Comparison of ENCODE assay signal across 9 mouse cellular contexts in the genomic region with DNA sequence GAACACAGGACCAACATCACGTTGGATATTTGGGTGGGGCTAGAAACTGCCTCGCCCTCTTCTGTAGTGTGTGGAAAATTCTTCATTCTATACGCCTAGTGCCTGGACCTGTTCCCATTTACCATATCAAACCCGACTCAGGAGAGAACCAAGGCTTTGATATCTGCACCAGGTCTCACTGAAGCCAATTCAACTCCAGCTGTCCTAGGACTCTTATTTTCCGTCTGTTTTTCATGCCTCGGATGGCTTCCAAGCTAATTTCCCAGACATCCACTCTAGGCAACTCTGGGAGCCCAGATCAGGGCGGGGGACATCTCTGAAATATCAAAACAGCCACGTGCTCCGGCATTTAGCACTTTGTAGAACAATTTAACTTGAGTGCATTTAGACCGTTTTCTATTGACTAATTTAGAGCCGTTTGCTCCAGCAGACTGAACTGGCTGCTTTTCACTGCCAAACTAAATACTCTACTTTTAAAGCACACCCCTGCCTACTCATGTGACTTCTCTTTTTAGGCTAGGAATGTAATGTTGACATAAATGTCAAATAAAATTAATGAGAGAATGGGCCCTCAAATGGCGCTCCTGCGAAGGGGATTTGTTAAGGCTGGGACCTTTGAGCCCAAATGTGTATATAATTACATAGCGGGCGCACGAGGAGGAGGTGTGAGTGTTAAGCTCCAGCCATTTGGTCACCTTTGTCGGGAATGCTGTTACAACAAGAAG. TPM values are rescaled to one million over a fixed set of nuclear protein-coding genes. Genes with fewer than 3 reads are reported as not detected.
DNase-seq lines count a peak whose midpoint lies in the region; ATAC-seq and TF ChIP-seq lines count a peak whose summit lies in the region.
"Had no signal": no experiment of that assay in that cellular context is flagged by ENCODE, and none has a peak within 500 bp of the region (broad histone marks: within the 10 kb centered on the region; RNA-seq: fewer than 3 reads in every experiment).

No protein-coding gene starts in this region.

- no peak overlapping the region for H3K4me3 ChIP-seq in heart, embryonic 15.5 days
- H3K4me3 ChIP-seq in limb, embryonic 12.5 days (replicated peaks), result no peak overlapping the region
- H3K4me3 ChIP-seq in stomach, postnatal 0 days (ENCODE audit: low read depth, low read length), result no peak overlapping the region
- H3K4me3 ChIP-seq: liver, embryonic 12.5 days had no signal

- H3K36me3 ChIP-seq in heart, embryonic 15.5 days, result no peaks in the 10 kb centered on the region
- H3K36me3 ChIP-seq in limb, embryonic 12.5 days, result peaks cover 15% of the 10 kb centered on the region
- H3K36me3 ChIP-seq in stomach, postnatal 0 days (ENCODE audit: control insufficient read depth, insufficient read depth, low read length), result no peaks in the 10 kb centered on the region

- no peak for TF ChIP-seq EP300 in stomach, postnatal 0 days (optimal IDR thresholded peaks at IDR 0.05)

- no peaks in the 10 kb centered on the region for H3K27me3 ChIP-seq in heart, embryonic 15.5 days
- no peaks in the 10 kb centered on the region for H3K27me3 ChIP-seq in limb, embryonic 12.5 days
- no peaks in the 10 kb centered on the region for H3K27me3 ChIP-seq in stomach, postnatal 0 days (ENCODE audit: control insufficient read depth, insufficient read depth, low read length)
- H3K27me3 ChIP-seq: liver, embryonic 12.5 days had no signal

- WGBS in heart, embryonic 15.5 days, result 45% methylated on average over 17 of the region's 17 CpGs
- WGBS in limb, embryonic 12.5 days, result 18% methylated on average over 17 of the region's 17 CpGs
- 17% methylated on average over 17 of the region's 17 CpGs for WGBS in stomach, postnatal 0 days

- no peak overlapping the region for H3K9ac ChIP-seq in heart, embryonic 15.5 days
- H3K9ac ChIP-seq in limb, embryonic 12.5 days (replicated peaks), result no peak overlapping the region
- no peak overlapping the region for H3K9ac ChIP-seq in stomach, postnatal 0 days (ENCODE audit: low read length)
- H3K9ac ChIP-seq: liver, embryonic 12.5 days had no signal

- peak overlapping the region; percentile 43 for H3K27ac ChIP-seq in heart, embryonic 15.5 days
- peak overlapping the region; percentile 84 for H3K27ac ChIP-seq in limb, embryonic 12.5 days
- H3K27ac ChIP-seq in stomach, postnatal 0 days (replicated peaks), result peak overlapping the region; percentile 70
- H3K27ac ChIP-seq: liver, embryonic 12.5 days had no signal

- H3K4me2 ChIP-seq in heart, embryonic 15.5 days, result peak overlapping the region; percentile 23; the same call in 1 of the 2 replicates
- H3K4me2 ChIP-seq in limb, embryonic 12.5 days, result peak overlapping the region; percentile 35
- peak overlapping the region; percentile 23 for H3K4me2 ChIP-seq in stomach, postnatal 0 days (replicated peaks; ENCODE audit: low read depth)
- H3K4me2 ChIP-seq: liver, embryonic 12.5 days had no signal

- no peak for TF ChIP-seq CTCF in stomach, postnatal 0 days (IDR thresholded peaks at IDR 0.05; ENCODE audit: low read depth)

- peak; percentile 76 for ATAC-seq in heart, embryonic 15.5 days (replicated peaks; ENCODE audit: insufficient number of reproducible peaks, insufficient read depth, low FRiP score, low read depth)
- no peak for ATAC-seq in limb, embryonic 12.5 days (ENCODE audit: insufficient number of reproducible peaks, insufficient read depth, low FRiP score, low TSS enrichment, low read depth)
- ATAC-seq in stomach, postnatal 0 days (ENCODE audit: low FRiP score, low TSS enrichment), result peak; percentile 67
- ATAC-seq in monocyte, adult 5-6 weeks (replicated peaks; ENCODE audit: insufficient number of reproducible peaks, low FRiP score, low TSS enrichment, poor library complexity, severe bottlenecking), result no peak
- ATAC-seq: liver, embryonic 12.5 days had no signal

- H3K4me1 ChIP-seq in heart, embryonic 15.5 days (replicated peaks), result peaks cover 33% of the 10 kb centered on the region
- H3K4me1 ChIP-seq in limb, embryonic 12.5 days (replicated peaks), result peaks cover 53% of the 10 kb centered on the region
- H3K4me1 ChIP-seq in stomach, postnatal 0 days (replicated peaks; ENCODE audit: control insufficient read depth, insufficient read depth), result 0 out of 2 replicates have a peak, but pooled peaks cover 2% of the 10 kb centered on the region

- H3K9me3 ChIP-seq in heart, embryonic 15.5 days (replicated peaks), result no peaks in the 10 kb centered on the region
- 0 out of 2 replicates have a peak, but pooled peaks cover 8% of the 10 kb centered on the region for H3K9me3 ChIP-seq in limb, embryonic 12.5 days
- no peaks in the 10 kb centered on the region for H3K9me3 ChIP-seq in stomach, postnatal 0 days (ENCODE audit: control insufficient read depth, low read length)

- DNase-seq in urinary bladder, postnatal 14 days (ENCODE audit: low spot score), result peak; percentile 21
- no peak for DNase-seq in urinary bladder, adult 2 months (ENCODE audit: low spot score)
- peak; percentile 35 for DNase-seq in stomach, postnatal 0 days (ENCODE audit: low spot score)
- DNase-seq in right cerebral cortex, postnatal 36 days (ENCODE audit: low spot score in 2 of 2), result no peak
- no peak for DNase-seq in thymus, postnatal 4 days

RNA-seq across cellular contexts. Expression of a gene that starts 33.5 kb away (rescaled TPM):
- 23.4 and 31.7 TPM in 2 replicates for polyA plus RNA-seq in urinary bladder, adult 2 months (2012; rRNA removed)
- polyA plus RNA-seq in heart, embryonic 15.5 days (2015; fragmentation: Nextera tagmentation; extraction: Ambion mirVana), result 57.5 and 64.2 TPM in 2 replicates
- polyA plus RNA-seq in limb, embryonic 12.5 days (2016; fragmentation: Nextera tagmentation; extraction: Ambion mirVana), result 110 and 115 TPM in 2 replicates
- 40.1 and 44.1 TPM in 2 replicates for polyA plus RNA-seq in stomach, postnatal 0 days (2015; fragmentation: Nextera tagmentation; extraction: Ambion mirVana)
- total RNA-seq in monocyte, adult 5-6 weeks (2017), result 96.6 to 128 TPM (median 99.8 TPM) in 3 replicates

Comparison
In these comparisons a context has a peak if more than half of its experiments do, and no peak if none do; other contexts are left out.
1. DNase-seq: peak in urinary bladder, postnatal 14 days (single experiment) and stomach, postnatal 0 days (single experiment); none in urinary bladder, adult 2 months (single experiment), right cerebral cortex, postnatal 36 days (0 of 2) and thymus, postnatal 4 days (single experiment).
2. ATAC-seq: peak in heart, embryonic 15.5 days (single experiment) and stomach, postnatal 0 days (single experiment); none in limb, embryonic 12.5 days (single experiment) and monocyte, adult 5-6 weeks (single experiment).
3. Peak in every context shown above with its lines, with median percentiles within 50 percentile points of each other: H3K27ac ChIP-seq and H3K4me2 ChIP-seq.